Mouse (Mus musculus): ENCODE data around the gene Snrk. TPM values are rescaled to one million over a fixed set of nuclear protein-coding genes. Genes with fewer than 3 reads are reported as not detected.

Gene Snrk
- total and polyA plus RNA-seq, 3 experiments, result 9.1 to 446 (median 10.7) TPM

- H3K27ac ChIP-seq (ENCODE audit: control insufficient read depth, low read depth, low read length), result no peak overlapping the region
- no peak overlapping the region for H3K4me3 ChIP-seq (ENCODE audit: control insufficient read depth in 1 of 2, insufficient read depth in 1 of 2, low read depth in 2 of 2, low read length in 2 of 2)
- H3K36me3 ChIP-seq (ENCODE audit: control insufficient read depth in 1 of 2, insufficient read depth in 2 of 2, low read length in 2 of 2), result no peaks in the 10 kb centered on the region
- H3K27me3 ChIP-seq (ENCODE audit: control insufficient read depth in 1 of 2, insufficient read depth in 2 of 2, low read length in 2 of 2), result no peaks in the 10 kb centered on the region
- TF ChIP-seq CTCF (IDR thresholded peaks at IDR 0.05 in 2 of 3, conservative IDR thresholded peaks at IDR 0.05 in 1 of 3; ENCODE audit: control insufficient read depth in 1 of 3, insufficient read depth in 1 of 3, low read depth in 2 of 3, low read length in 3 of 3, poor library complexity in 1 of 3, severe bottlenecking in 1 of 3) (no peak), ETS1 (IDR thresholded peaks at IDR 0.05; ENCODE audit: low read depth, low read length) (no peak), NELFE (IDR thresholded peaks at IDR 0.05; ENCODE audit: low read depth, low read length) (no peak), TBP (IDR thresholded peaks at IDR 0.05; ENCODE audit: low read depth, low read length) (no peak), ZMIZ1 (IDR thresholded peaks at IDR 0.05; ENCODE audit: low read depth, low read length) (no peak), GABPA (IDR thresholded peaks at IDR 0.05; ENCODE audit: low read depth, low read length) (no peak), NRF1 (IDR thresholded peaks at IDR 0.05; ENCODE audit: insufficient read depth, low read depth, low read length, poor library complexity, severe bottlenecking) (no peak), POLR2AphosphoS2 (IDR thresholded peaks at IDR 0.05; ENCODE audit: low read length) (no peak), SMC3 (IDR thresholded peaks at IDR 0.05; ENCODE audit: low read depth, low read length) (no peak), MAZ (IDR thresholded peaks at IDR 0.05; ENCODE audit: low read depth, low read length) (no peak), RAD21 (IDR thresholded peaks at IDR 0.05; ENCODE audit: low read depth, low read length) (no peak)
- H3K9me3 ChIP-seq (replicated peaks; ENCODE audit: insufficient read depth, low read length), result no peaks in the 10 kb centered on the region
- no peaks in the 10 kb centered on the region for H3K79me2 ChIP-seq (ENCODE audit: control insufficient read depth, insufficient read depth, low read length, poor library complexity)
- no peaks in the 10 kb centered on the region for H3K4me1 ChIP-seq (ENCODE audit: control insufficient read depth in 1 of 2, insufficient read depth in 2 of 2, low read length in 2 of 2)
- no peak for DNase-seq (ENCODE audit: low read depth, low spot score)
- no peak overlapping the region for H3K9ac ChIP-seq (ENCODE audit: control insufficient read depth, low read depth, low read length, poor library complexity, severe bottlenecking)
Measured at GRCm38 (mm10) chr9:122152501-122152900, 35.4 kb downstream of the Snrk start.

DNA sequence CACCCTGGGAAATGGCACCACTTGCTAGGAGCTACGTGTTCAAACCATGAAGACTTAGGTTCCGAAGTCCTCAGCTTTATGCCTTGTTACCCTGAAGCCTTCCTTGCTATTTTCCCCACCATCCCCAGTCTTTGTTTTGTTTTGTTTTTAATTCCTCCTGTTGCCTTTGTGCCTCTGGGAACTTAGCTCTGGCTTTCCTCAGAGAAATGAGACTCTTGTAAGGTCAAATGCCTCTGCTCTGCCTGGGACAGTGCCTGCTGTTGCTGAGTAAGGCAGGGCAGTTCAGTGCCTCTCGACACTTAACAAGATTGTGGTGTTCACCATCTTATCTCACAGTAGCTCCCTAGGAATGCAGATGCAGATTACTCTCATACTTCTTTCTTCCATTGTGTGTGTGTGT is 36.4 kb downstream of the Snrk start:
- no peaks in the 10 kb centered on the region for H3K36me3 ChIP-seq (ENCODE audit: control insufficient read depth in 1 of 2, insufficient read depth in 2 of 2, low read length in 2 of 2)
- TF ChIP-seq USF2 (IDR thresholded peaks at IDR 0.05; ENCODE audit: borderline replicate concordance in 1 of 2, insufficient read depth in 1 of 2, low read depth in 1 of 2, low read length in 2 of 2), result no peak
- no peak for TF ChIP-seq MAZ (IDR thresholded peaks at IDR 0.05; ENCODE audit: low read depth, low read length)
- TF ChIP-seq SIN3A (IDR thresholded peaks at IDR 0.05; ENCODE audit: low read length), result no peak
- no peak for TF ChIP-seq POLR2AphosphoS5 (IDR thresholded peaks at IDR 0.05; ENCODE audit: borderline replicate concordance, low read depth, low read length)
- H3K27ac ChIP-seq (ENCODE audit: control insufficient read depth, low read depth, low read length), result no peak overlapping the region
- H3K79me2 ChIP-seq (ENCODE audit: control insufficient read depth, insufficient read depth, low read length, poor library complexity), result no peaks in the 10 kb centered on the region
- no peak for DNase-seq (ENCODE audit: low read depth, low spot score)
- no peak overlapping the region for H3K4me3 ChIP-seq (ENCODE audit: control insufficient read depth in 1 of 2, insufficient read depth in 1 of 2, low read depth in 2 of 2, low read length in 2 of 2)
- H3K9me3 ChIP-seq (replicated peaks; ENCODE audit: insufficient read depth, low read length), result no peaks in the 10 kb centered on the region
- no peaks in the 10 kb centered on the region for H3K27me3 ChIP-seq (ENCODE audit: control insufficient read depth in 1 of 2, insufficient read depth in 2 of 2, low read length in 2 of 2)
- H3K4me1 ChIP-seq (ENCODE audit: control insufficient read depth in 1 of 2, insufficient read depth in 2 of 2, low read length in 2 of 2), result no peaks in the 10 kb centered on the region
- no peak overlapping the region for H3K9ac ChIP-seq (ENCODE audit: control insufficient read depth, low read depth, low read length, poor library complexity, severe bottlenecking)

DNA sequence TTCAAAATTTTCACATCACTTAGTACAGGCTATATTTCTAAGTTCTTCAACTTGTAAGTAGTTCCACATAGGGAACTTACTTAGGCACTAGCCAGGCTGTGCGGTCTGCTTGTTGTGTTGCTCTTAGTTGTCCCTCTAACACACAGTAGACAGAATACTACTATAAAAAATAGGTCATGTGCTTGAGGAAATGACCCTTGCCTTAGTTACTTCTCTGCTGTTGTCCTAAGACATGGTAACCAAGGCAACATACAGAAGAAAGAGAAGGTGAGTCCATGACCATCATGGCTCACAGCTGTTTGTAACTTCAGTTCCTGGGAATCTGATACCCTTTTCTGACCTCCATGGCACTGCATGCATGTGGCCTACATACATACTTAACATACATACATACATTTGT is 38.1 kb downstream of the Snrk start:
- H3K4me3 ChIP-seq (ENCODE audit: control insufficient read depth in 1 of 2, insufficient read depth in 1 of 2, low read depth in 2 of 2, low read length in 2 of 2), result no peak overlapping the region
- no peaks in the 10 kb centered on the region for H3K4me1 ChIP-seq (ENCODE audit: control insufficient read depth in 1 of 2, insufficient read depth in 2 of 2, low read length in 2 of 2)
- DNase-seq (ENCODE audit: low read depth, low spot score), result no peak
- no peak overlapping the region for H3K9ac ChIP-seq (ENCODE audit: control insufficient read depth, low read depth, low read length, poor library complexity, severe bottlenecking)
- H3K27ac ChIP-seq (ENCODE audit: control insufficient read depth, low read depth, low read length), result no peak overlapping the region
- H3K27me3 ChIP-seq (ENCODE audit: control insufficient read depth in 1 of 2, insufficient read depth in 2 of 2, low read length in 2 of 2), result no peaks in the 10 kb centered on the region
- no peaks in the 10 kb centered on the region for H3K9me3 ChIP-seq (replicated peaks; ENCODE audit: insufficient read depth, low read length)
- H3K79me2 ChIP-seq (ENCODE audit: control insufficient read depth, insufficient read depth, low read length, poor library complexity), result no peaks in the 10 kb centered on the region
- H3K36me3 ChIP-seq (ENCODE audit: control insufficient read depth in 1 of 2, insufficient read depth in 2 of 2, low read length in 2 of 2), result no peaks in the 10 kb centered on the region
- TF ChIP-seq ZNF384 (IDR thresholded peaks at IDR 0.05; ENCODE audit: low read depth, low read length), result no peak
- TF ChIP-seq ZMIZ1 (IDR thresholded peaks at IDR 0.05; ENCODE audit: low read depth, low read length), result no peak
- no peak for TF ChIP-seq MXI1 (IDR thresholded peaks at IDR 0.05; ENCODE audit: low read depth, low read length)
- no peak for TF ChIP-seq TAL1 (IDR thresholded peaks at IDR 0.05; ENCODE audit: low read length)
- TF ChIP-seq MAFK (IDR thresholded peaks at IDR 0.05; ENCODE audit: borderline replicate concordance, low read depth, low read length), result no peak
- TF ChIP-seq POLR2A (IDR thresholded peaks at IDR 0.05; ENCODE audit: control insufficient read depth in 1 of 2, insufficient read depth in 1 of 2, low read depth in 1 of 2, low read length in 2 of 2, poor library complexity in 1 of 2), result no peak
- TF ChIP-seq CHD2 (IDR thresholded peaks at IDR 0.05; ENCODE audit: low read length), result no peak
- TF ChIP-seq BHLHE40 (IDR thresholded peaks at IDR 0.05; ENCODE audit: borderline replicate concordance, low read depth, low read length), result no peak
- no peak for TF ChIP-seq ETS1 (IDR thresholded peaks at IDR 0.05; ENCODE audit: low read depth, low read length)
- no peak for TF ChIP-seq NELFE (IDR thresholded peaks at IDR 0.05; ENCODE audit: low read depth, low read length)
- no peak for TF ChIP-seq TBP (IDR thresholded peaks at IDR 0.05; ENCODE audit: low read depth, low read length)
- no peak for TF ChIP-seq RCOR1 (IDR thresholded peaks at IDR 0.05; ENCODE audit: low read depth, low read length)
- no peak for TF ChIP-seq KAT2A (conservative IDR thresholded peaks at IDR 0.05; ENCODE audit: low read depth, low read length)
- TF ChIP-seq SMC3 (IDR thresholded peaks at IDR 0.05; ENCODE audit: low read depth, low read length), result no peak
- no peak for TF ChIP-seq NRF1 (IDR thresholded peaks at IDR 0.05; ENCODE audit: insufficient read depth, low read depth, low read length, poor library complexity, severe bottlenecking)
- no peak for TF ChIP-seq ZKSCAN1 (IDR thresholded peaks at IDR 0.05; ENCODE audit: low read depth, low read length)
- no peak for TF ChIP-seq ELF1 (IDR thresholded peaks at IDR 0.05; ENCODE audit: low read depth, low read length)
- TF ChIP-seq JUND (IDR thresholded peaks at IDR 0.05; ENCODE audit: low read depth, low read length), result no peak
